Mouse (Mus musculus) lung, adult 18-20 months (tissue): ENCODE results near the gene Klf13.

Source experiments
- DNase-seq, 2 experiments: peaks; one replicate each; pipeline ENCODE4 v3.0.0; 2022; ENCODE audit warnings: mixed read lengths in 2 of 2

Gene Klf13

DNA sequence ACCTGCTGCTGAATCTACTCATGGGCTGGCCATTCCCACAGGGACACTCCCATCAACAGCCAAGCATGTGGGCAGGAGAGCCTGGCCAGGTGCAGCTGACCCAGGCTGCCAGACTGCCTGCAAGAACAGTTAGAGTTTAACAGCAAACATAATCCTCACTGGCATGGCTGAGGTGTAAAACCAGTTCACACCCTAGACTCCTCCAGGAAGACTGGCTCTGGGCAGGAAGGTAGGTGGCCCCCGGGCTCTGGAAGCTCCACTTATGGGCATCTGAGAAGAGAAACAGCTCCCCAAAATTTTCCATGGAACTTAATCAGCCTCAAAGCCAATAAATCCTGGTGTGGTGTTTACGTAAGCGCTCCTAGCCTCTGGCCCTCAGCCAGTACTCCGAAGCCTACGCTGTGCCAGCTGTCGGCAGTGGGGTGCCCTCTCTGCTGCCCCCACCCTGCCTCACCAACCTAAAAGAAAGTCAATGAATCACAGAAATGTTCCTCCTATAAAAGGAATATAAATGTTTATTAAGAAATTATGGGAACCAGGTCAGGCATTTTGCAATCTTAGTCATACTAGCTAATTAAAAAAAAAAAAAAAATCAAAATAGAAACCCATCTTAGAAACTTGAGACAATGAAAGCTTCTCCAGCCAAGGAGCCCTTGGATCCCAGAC, 13.8 kb downstream of the Klf13 start:
- DNase-seq, result peak; percentile 87 to 92

- DNase-seq, result no peak
Measured at GRCm38 (mm10) chr7:63924151-63924550, 14.6 kb downstream of the Klf13 start.

DNA sequence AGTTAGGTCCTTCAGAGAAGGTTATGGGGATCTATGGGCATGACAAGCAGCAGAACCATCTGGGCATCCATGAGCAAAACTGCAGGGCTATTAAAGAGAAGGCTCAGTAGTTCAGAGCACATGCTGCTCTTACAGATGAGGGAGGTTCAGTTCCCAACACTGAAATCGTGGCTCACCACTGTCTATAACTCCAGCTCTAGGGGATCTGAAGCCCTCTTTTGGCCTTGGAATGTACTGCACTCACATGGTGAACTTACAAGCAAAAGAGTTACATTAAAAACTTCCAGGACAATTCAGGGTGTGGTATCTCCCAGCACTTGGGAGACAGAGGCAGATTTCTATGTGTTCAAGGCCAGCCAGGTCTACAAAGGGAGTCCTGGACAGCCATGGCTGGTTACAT, 15.7 kb downstream of the Klf13 start:
- DNase-seq, result no peak

DNA sequence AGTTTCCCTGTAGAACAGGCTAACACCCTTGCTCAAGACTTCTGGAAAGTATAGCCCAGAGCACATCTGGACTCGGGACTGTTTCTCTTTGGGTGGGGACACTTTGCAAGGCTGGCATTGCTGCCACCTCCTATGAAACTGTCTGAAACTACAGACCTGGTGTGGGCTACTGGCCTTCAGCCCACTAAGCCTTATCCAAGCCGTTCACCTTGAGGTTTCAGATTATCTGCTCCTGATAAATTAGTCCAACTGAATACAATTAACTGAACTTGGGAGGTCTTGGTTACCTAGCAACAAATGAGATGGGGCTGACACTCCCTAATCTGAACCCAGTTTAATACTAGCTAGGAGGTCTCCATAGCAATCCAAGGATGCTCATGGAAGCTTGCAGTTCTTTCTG, 16.1 kb downstream of the Klf13 start:
- no peak for DNase-seq

- DNase-seq, result no peak
Measured at GRCm38 (mm10) chr7:63921909-63922562, 16.7 kb downstream of the Klf13 start.

DNA sequence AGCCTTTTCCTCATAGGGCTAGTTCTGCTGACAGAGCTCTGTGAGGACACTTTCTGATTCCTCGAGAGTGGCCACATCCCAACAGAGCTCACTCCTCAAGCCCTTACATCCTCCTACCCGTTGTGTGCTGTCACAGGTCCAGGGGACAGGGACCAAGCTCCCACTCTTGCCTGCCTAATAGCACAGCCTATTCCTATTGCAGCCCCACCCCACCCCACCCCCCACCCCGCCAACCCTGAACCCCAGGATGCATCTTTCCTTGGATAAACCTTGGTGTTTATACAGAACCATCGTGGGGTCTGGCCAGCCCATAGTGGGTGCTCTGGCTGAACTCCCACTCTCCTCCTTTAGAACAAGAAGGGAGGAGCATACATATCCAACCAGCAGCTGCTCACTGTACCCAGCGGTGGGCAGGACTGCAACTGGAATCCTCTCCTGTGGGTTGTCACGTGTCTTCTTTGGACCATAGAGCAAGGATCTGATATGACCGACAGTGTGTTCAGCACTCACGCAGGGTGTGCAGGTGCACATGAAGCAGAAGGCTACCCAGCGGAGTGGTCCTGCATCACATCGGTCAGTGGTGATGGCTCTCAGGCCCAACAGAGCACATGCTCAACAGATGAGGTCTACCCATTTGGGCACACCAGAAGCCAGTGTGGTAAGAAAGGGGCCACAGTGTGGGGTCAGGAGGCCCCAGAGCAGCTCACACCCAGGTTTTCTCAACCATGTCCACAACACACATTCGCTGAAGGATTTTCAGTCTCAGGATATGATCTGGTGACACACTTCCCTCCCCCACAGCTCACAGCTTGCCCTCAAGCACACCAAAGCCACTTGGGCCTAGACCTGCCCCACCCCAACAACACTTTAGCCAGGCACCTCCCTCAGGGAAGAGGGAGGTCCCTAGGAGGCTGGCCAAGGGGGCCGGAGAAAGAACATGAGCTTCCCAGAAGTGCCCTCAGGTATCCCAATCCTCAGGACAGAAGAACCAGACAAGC, 19.6 kb downstream of the Klf13 start:
- peak; percentile 86 to 91 for DNase-seq

- peak; percentile 69 to 83 for DNase-seq
Measured at GRCm38 (mm10) chr7:63917693-63918092, 21.0 kb downstream of the Klf13 start.

- DNase-seq, result no peak
Measured at GRCm38 (mm10) chr7:63916268-63916907, 22.3 kb downstream of the Klf13 start, which contains the start of gene E030018B13Rik. Gene E030018B13Rik, plus strand, starts transcription at chr7:63916857.

GRCm38 (mm10) chr7:63914891-63915290, 23.8 kb downstream of the Klf13 start:
- DNase-seq, result no peak

- peak; percentile 67 to 82 for DNase-seq
Measured at GRCm38 (mm10) chr7:63913724-63914692, 24.7 kb downstream of the Klf13 start.

DNA sequence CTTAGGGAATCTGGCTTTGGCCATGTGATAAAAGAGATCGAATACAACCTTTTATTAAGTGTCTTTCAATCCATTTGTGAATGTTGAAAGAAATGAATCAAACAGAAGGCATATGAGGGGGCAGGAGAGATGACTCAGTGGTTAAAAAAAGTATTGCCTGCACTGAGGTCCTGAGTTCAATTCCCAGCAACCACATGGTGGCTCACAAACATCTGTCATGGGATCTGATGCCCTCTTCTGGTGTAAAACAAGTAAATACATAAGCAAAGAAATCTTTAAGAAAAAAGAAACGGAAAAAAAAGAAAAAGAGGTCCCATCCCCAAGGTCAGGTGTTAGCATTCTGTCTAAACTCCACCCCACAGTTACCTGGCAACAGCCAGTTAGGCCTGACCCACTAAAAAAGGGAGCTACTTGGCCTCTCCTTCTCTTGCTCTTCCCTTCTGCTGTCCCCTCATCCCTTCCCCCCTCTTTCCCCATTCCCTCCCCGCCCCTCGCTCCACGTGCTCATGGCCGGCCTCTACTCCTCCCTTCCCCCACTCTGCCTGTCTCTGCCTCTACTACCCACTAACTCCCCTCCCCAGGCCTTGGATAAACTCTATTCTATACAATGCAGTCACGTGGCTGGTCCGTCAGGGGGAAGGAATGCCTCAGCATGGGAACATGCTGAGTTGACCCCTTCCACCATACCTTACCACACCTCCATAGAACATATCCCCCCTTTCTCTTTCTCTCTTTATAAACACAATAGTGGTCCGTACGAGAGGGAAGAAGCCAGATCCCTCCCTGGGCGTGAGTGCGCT, 25.6 kb downstream of the Klf13 start:
- DNase-seq, result no peak

- DNase-seq, result peak; percentile 72 to 81
Measured at GRCm38 (mm10) chr7:63912234-63912810, 26.4 kb downstream of the Klf13 start.

- peak; percentile 87 to 92 for DNase-seq
Measured at GRCm38 (mm10) chr7:63911383-63912233, 27.1 kb downstream of the Klf13 start.

DNA sequence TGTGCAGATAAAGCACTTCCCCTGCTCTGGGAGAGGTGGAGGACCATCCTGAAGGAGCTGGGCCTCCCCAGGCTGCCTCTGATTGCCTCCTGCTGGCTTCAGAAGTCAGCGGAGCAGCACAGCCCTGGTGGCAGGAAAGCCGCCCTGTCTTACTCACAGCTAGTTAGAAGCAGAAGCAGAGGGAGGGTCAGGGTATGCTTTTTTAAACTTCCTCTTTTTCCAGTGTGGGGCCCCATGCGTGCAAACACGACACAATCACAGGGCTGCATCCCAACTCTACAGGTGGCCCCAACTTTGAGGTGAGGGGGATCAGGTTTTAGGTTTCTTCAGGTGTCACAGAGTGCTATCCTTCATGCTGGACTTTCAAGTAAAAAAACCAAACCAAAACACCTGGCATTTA, 27.8 kb downstream of the Klf13 start:
- DNase-seq, result peak; percentile 69 to 71

- no peak for DNase-seq
Measured at GRCm38 (mm10) chr7:63910225-63910624, 28.5 kb downstream of the Klf13 start.

GRCm38 (mm10) chr7:63908496-63909285, 30.0 kb downstream of the Klf13 start:
- DNase-seq, result no peak

DNA sequence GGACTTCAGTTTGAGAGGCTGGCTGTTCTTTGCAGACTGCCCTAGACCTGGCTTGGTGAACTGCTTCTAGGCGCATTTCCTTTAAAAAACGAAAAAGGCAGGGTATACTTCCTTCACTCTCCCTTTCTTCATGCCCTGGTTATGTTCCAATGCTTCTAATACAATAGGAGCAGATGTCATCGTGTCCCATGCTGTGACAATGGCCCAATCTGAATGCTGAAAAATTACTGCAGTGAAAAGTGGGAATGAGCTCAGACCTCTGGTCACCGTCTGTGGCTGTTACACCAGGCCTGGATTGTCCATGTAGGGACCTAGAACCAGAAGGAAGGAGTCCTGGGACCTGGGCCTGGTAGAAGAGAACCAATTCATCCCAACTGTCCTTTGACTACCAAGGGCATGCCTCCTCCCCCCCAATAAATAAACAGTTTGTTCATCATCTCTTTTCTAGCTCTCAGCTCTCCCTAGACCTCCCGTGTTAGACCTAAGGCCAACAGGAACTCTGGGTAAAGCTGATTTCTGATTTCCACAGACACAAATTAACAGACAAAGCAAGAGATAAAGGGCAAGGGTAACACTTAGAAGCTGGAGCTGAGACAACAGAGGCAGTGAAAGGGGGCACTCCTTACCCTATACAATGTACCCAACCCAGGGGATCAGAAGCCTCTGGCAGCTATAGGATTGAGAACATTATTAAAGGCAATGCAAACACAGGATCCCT, 30.8 kb downstream of the Klf13 start:
- no peak for DNase-seq

DNA sequence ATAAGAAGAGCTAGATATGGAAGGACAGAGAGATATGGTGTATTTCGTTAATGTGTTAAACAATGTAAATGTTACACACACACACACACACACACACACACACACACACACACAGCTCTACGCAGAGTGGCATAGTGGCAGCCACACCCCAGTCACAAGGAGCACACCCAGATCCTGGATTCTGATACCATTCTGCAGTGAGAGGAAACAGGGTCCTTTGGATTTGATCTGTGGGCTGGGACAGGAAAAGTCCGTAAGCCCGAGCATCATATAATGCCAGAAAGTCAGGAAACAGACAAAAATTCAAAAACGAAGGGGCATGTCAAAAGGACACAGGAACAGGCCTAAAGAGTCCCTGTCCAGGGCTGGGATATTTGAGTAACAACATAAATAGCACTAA, 33.1 kb downstream of the Klf13 start:
- DNase-seq, result no peak
